Mouse (Mus musculus) midbrain, embryonic 15.5 days (tissue): ENCODE measurements around the gene Cmtm1. TPM values are rescaled to one million over a fixed set of nuclear protein-coding genes. Genes with fewer than 3 reads are reported as not detected.
"Not testable (repeated sequence)": the region's sequence is repeated elsewhere in the genome, so short reads cannot be mapped to it uniquely, and the experiment has no call there.

ENCODE experiments used
- ATAC-seq: fragments of 200-750 bp; cut with Nextera tagmentation; replicated peaks from 2 replicates; pipeline ENCODE4 v1.8.0; 2017; ENCODE audit warnings: moderate TSS enrichment
- H3K27ac ChIP-seq: fragments of 300-500 bp; sonication (generic); 2 replicates; pipeline ENCODE4 v1.5.1; 2015; ENCODE audit warnings: mild to moderate bottlenecking, inconsistent platforms
- H3K27me3 ChIP-seq: fragments of 300-500 bp; sonication (generic); replicated peaks from 2 replicates; pipeline ENCODE4 v1.6.1; 2015; ENCODE audit warnings: inconsistent platforms
- H3K36me3 ChIP-seq: fragments of 300-500 bp; sonication (generic); replicated peaks from 2 replicates; pipeline ENCODE4 v1.6.1; 2015; ENCODE audit warnings: inconsistent platforms
- H3K4me1 ChIP-seq: fragments of 300-500 bp; sonication (generic); 2 replicates; pipeline ENCODE4 v1.6.1; 2015; ENCODE audit warnings: inconsistent platforms
- H3K4me2 ChIP-seq: fragments of 300-500 bp; sonication (generic); 2 replicates; pipeline ENCODE4 v1.6.1; 2015; ENCODE audit warnings: inconsistent platforms, mild to moderate bottlenecking, moderate library complexity
- H3K4me3 ChIP-seq: fragments of 300-500 bp; sonication (generic); 2 replicates; pipeline ENCODE4 v1.5.1; 2015; ENCODE audit warnings: mild to moderate bottlenecking, inconsistent platforms
- H3K9ac ChIP-seq: fragments of 300-500 bp; sonication (generic); 2 replicates; pipeline ENCODE4 v1.6.1; 2015; ENCODE audit warnings: mild to moderate bottlenecking, inconsistent platforms
- H3K9me3 ChIP-seq: fragments of 300-500 bp; sonication (generic); 2 replicates; pipeline ENCODE4 v1.6.1; 2016; ENCODE audit warnings: inconsistent platforms
- WGBS: fragments of 180-500 bp; shearing (Covaris S2); methylation state at CpG from one replicate; pipeline ENCODE4 v1.1.7; 2015; ENCODE audit warnings: mixed read lengths; 5-methylcytosine and 5-hydroxymethylcytosine counted together
- polyA plus RNA-seq: library from polyadenylated mRNA; unstranded; fragments of >200 nt; fragmentation: Nextera tagmentation; extraction: Ambion mirVana; gene quantifications from 2 replicates; pipeline ENCODE4 v1.2.1, GENCODE M21; 2015

Gene Cmtm1
- polyA plus RNA-seq, 1 experiment from 2014 or later: not detected

GRCm38 (mm10) chr8:104340233-104341105 lies 30.5 kb upstream of the Cmtm1 start:
- peaks cover 17% of the 10 kb centered on the region for H3K4me1 ChIP-seq
- ATAC-seq: peak; percentile 81
- peak overlapping the region; percentile 51 for H3K4me3 ChIP-seq
- H3K36me3 ChIP-seq: no peaks in the 10 kb centered on the region
- peak overlapping the region; percentile 18; the same call in 1 of the 2 replicates for H3K27ac ChIP-seq
- no peaks in the 10 kb centered on the region for H3K27me3 ChIP-seq
- H3K9me3 ChIP-seq: no peaks in the 10 kb centered on the region
- WGBS: under 1% methylated on average over 46 of the region's 54 CpGs
- peak overlapping the region; percentile 38 for H3K9ac ChIP-seq
- H3K4me2 ChIP-seq: peak overlapping the region; percentile 83

GRCm38 (mm10) chr8:104339983-104340232 lies 30.0 kb upstream of the Cmtm1 start:
- peak overlapping the region; percentile 51 for H3K4me3 ChIP-seq
- H3K27ac ChIP-seq: no peak overlapping the region
- ATAC-seq: 0 out of 2 replicates have a peak, but pooled peaks have one; percentile 1
- H3K27me3 ChIP-seq: no peaks in the 10 kb centered on the region
- WGBS: 1% methylated on average over 6 of the region's 6 CpGs
- peak overlapping the region; percentile 83 for H3K4me2 ChIP-seq
- H3K36me3 ChIP-seq: no peaks in the 10 kb centered on the region
- H3K4me1 ChIP-seq: peaks cover 17% of the 10 kb centered on the region
- peak overlapping the region; percentile 38 for H3K9ac ChIP-seq
- H3K9me3 ChIP-seq: no peaks in the 10 kb centered on the region

GRCm38 (mm10) chr8:104339229-104339982 lies 29.5 kb upstream of the Cmtm1 start, which contains the start of gene Cmtm3:
Gene Cmtm3, plus strand, starts transcription at chr8:104339410.
- 12% methylated on average over 18 of the region's 18 CpGs for WGBS
- Histone ChIP-seq H3K9me3 (no peaks in the 10 kb centered on the region), H3K4me1 (peaks cover 17% of the 10 kb centered on the region), H3K27ac (no peak within 1 kb of the TSS), H3K36me3 (no peaks in the 10 kb centered on the region), H3K4me3 (peak within 1 kb of the TSS; percentile 51), H3K9ac (peak within 1 kb of the TSS; percentile 38), H3K27me3 (no peaks in the 10 kb centered on the region), H3K4me2 (peak within 1 kb of the TSS; percentile 83)
- no peak for ATAC-seq

GRCm38 (mm10) chr8:104337890-104338289 lies 27.9 kb upstream of the Cmtm1 start:
- H3K9me3 ChIP-seq: no peaks in the 10 kb centered on the region
- no peak overlapping the region for H3K4me3 ChIP-seq
- no peak for ATAC-seq
- peaks cover 17% of the 10 kb centered on the region for H3K4me1 ChIP-seq
- H3K36me3 ChIP-seq: no peaks in the 10 kb centered on the region
- H3K27me3 ChIP-seq: no peaks in the 10 kb centered on the region
- no peak overlapping the region for H3K27ac ChIP-seq
- no peak overlapping the region for H3K9ac ChIP-seq
- no peak overlapping the region for H3K4me2 ChIP-seq
- WGBS: 57% methylated on average over 3 of the region's 3 CpGs

- no peaks in the 10 kb centered on the region for H3K9me3 ChIP-seq
- no peak overlapping the region for H3K4me3 ChIP-seq
- no peak overlapping the region for H3K27ac ChIP-seq
- no peak for ATAC-seq
- no peak overlapping the region for H3K9ac ChIP-seq
- H3K27me3 ChIP-seq: no peaks in the 10 kb centered on the region
- H3K4me1 ChIP-seq: peaks cover 17% of the 10 kb centered on the region
- 86% methylated on average over 1 of the region's 1 CpGs for WGBS
- H3K36me3 ChIP-seq: no peaks in the 10 kb centered on the region
- no peak overlapping the region for H3K4me2 ChIP-seq
Measured at GRCm38 (mm10) chr8:104336806-104337205, 26.9 kb upstream of the Cmtm1 start.

GRCm38 (mm10) chr8:104334196-104334595 lies 24.3 kb upstream of the Cmtm1 start:
- H3K9me3 ChIP-seq: no peaks in the 10 kb centered on the region
- H3K27me3 ChIP-seq: no peaks in the 10 kb centered on the region
- H3K9ac ChIP-seq: no peak overlapping the region
- H3K4me1 ChIP-seq: no peaks in the 10 kb centered on the region
- no peak overlapping the region for H3K4me2 ChIP-seq
- no peaks in the 10 kb centered on the region for H3K36me3 ChIP-seq
- ATAC-seq: no peak
- H3K27ac ChIP-seq: no peak overlapping the region
- no peak overlapping the region for H3K4me3 ChIP-seq
- 86% methylated on average over 1 of the region's 1 CpGs for WGBS

GRCm38 (mm10) chr8:104333786-104334185 lies 23.8 kb upstream of the Cmtm1 start:
- no peaks in the 10 kb centered on the region for H3K9me3 ChIP-seq
- no peaks in the 10 kb centered on the region for H3K4me1 ChIP-seq
- H3K27ac ChIP-seq: no peak overlapping the region
- H3K4me3 ChIP-seq: no peak overlapping the region
- ATAC-seq: no peak
- H3K27me3 ChIP-seq: no peaks in the 10 kb centered on the region
- no peak overlapping the region for H3K9ac ChIP-seq
- no peak overlapping the region for H3K4me2 ChIP-seq
- no peaks in the 10 kb centered on the region for H3K36me3 ChIP-seq
- 81% methylated on average over 5 of the region's 5 CpGs for WGBS

- Histone ChIP-seq H3K27me3 (no peaks in the 10 kb centered on the region), H3K4me3 (no peak overlapping the region), H3K4me1 (no peaks in the 10 kb centered on the region), H3K4me2 (no peak overlapping the region), H3K36me3 (no peaks in the 10 kb centered on the region), H3K9me3 (no peaks in the 10 kb centered on the region), H3K27ac (no peak overlapping the region), H3K9ac (no peak overlapping the region)
- WGBS: 79% methylated on average over 5 of the region's 5 CpGs
- no peak for ATAC-seq
Measured at GRCm38 (mm10) chr8:104332665-104333631, 23.0 kb upstream of the Cmtm1 start.

- not testable (repeated sequence) for ATAC-seq, H3K27ac ChIP-seq, H3K27me3 ChIP-seq, H3K4me3 ChIP-seq, H3K9ac ChIP-seq, H3K4me1 ChIP-seq, H3K36me3 ChIP-seq, H3K9me3 ChIP-seq, H3K4me2 ChIP-seq
- WGBS: 93% methylated on average over 12 of the region's 12 CpGs
Measured at GRCm38 (mm10) chr8:104321930-104322329, 12.0 kb upstream of the Cmtm1 start, which contains the start of gene Cmtm2b. Gene Cmtm2b, plus strand, starts transcription at chr8:104322230.

GRCm38 (mm10) chr8:104321267-104321666 lies 11.3 kb upstream of the Cmtm1 start, which contains the start of gene Gm11020:
Gene Gm11020, plus strand, starts transcription at chr8:104321567.
- ATAC-seq, H3K36me3 ChIP-seq, H3K4me3 ChIP-seq, H3K27me3 ChIP-seq, H3K9me3 ChIP-seq, H3K9ac ChIP-seq, H3K4me2 ChIP-seq, H3K4me1 ChIP-seq, H3K27ac ChIP-seq: not testable (repeated sequence)
- WGBS: 89% methylated on average over 11 of the region's 11 CpGs

- H3K27me3 ChIP-seq: no peaks in the 10 kb centered on the region
- no peaks in the 10 kb centered on the region for H3K4me1 ChIP-seq
- H3K9me3 ChIP-seq: no peaks in the 10 kb centered on the region
- ATAC-seq: no peak
- no peak overlapping the region for H3K27ac ChIP-seq
- no peaks in the 10 kb centered on the region for H3K36me3 ChIP-seq
- WGBS: 75% methylated on average over 4 of the region's 4 CpGs
- no peak overlapping the region for H3K9ac ChIP-seq
- H3K4me3 ChIP-seq: no peak overlapping the region
- no peak overlapping the region for H3K4me2 ChIP-seq
Measured at GRCm38 (mm10) chr8:104313311-104313710, 3.4 kb upstream of the Cmtm1 start.

- H3K27me3 ChIP-seq, ATAC-seq, H3K9ac ChIP-seq, H3K27ac ChIP-seq, H3K36me3 ChIP-seq, H3K4me3 ChIP-seq, H3K4me1 ChIP-seq, H3K4me2 ChIP-seq, H3K9me3 ChIP-seq: not testable (repeated sequence)
- 95% methylated on average over 3 of the region's 3 CpGs for WGBS
Measured at GRCm38 (mm10) chr8:104312023-104312422, 2.1 kb upstream of the Cmtm1 start.
